Mouse (Mus musculus): ENCODE results near the gene Elmod3. TPM values are rescaled to one million over a fixed set of nuclear protein-coding genes. Genes with fewer than 3 reads are reported as not detected.
A peak's percentile ranks its signal among the peaks of the same experiment; 100 is the strongest.

The Elmod3 gene
- polyA plus RNA-seq, 1 experiment from 2014 or later = 16.5 TPM

DNA sequence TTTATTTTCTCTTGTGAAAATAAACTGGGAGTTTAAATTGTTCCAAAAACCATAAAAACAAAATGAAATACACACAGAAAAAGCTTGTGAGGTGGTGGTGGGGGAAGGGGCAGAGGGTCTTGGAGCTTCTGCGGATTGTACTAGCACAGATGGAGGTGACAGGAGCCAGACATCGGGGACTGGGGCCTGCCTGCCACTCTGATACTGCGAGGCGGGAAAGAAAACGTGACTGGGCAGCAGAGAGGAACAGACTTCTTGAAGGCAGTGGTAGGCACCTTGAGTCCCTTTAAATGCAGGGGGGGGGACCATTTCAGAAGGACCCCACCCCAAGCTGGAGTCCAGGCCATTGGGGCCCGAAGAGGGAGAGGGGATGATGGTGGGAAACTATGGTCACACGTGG is 28.2 kb upstream of the Elmod3 start:
- Histone ChIP-seq H3K9me3 (no peaks in the 10 kb centered on the region), H3K27me3 (replicated peaks) (no peaks in the 10 kb centered on the region), H3K4me2 (no peak overlapping the region), H3K27ac (no peak overlapping the region), H3K36me3 (replicated peaks) (no peaks in the 10 kb centered on the region), H3K9ac (no peak overlapping the region), H3K4me3 (no peak overlapping the region), H3K4me1 (no peaks in the 10 kb centered on the region)
- WGBS = 88% methylated on average over 7 of the region's 7 CpGs
- ATAC-seq (replicated peaks) = no peak

DNA sequence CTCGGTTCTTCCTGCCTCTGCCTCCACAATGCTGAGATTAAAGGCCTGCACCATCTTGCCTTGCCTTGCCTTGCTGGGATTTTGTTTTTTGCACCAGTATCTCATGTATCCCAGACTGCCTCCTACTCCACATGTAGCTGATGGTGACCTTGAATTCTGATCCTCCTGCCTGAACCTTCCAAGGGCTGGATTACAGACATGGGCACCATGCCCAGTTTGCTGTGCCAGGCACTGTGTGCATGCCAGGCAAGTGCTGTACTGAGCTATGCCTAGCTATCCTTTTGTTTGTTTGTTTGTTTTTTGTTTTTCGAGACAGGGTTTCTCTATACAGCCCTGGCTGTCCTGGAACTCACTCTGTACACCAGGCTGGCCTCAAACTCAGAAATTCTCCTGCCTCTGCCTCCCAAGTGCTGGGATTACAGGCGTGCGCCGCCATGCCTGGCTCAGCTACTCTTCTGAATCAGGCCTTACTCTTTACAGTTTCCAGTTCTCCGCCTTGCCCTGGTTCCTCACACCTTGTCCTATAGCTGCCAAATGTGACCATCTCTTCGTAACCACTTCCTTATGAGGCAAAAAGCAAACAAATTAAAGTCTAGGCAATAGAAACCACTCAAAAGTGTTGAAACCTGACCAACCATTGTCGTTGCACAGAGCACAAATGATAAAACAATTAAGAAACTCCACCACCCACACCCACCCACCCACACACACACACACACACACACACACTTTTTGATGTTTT is 25.6 kb upstream of the Elmod3 start:
- Histone ChIP-seq H3K9me3 (no peaks in the 10 kb centered on the region), H3K4me3 (no peak overlapping the region), H3K36me3 (replicated peaks) (no peaks in the 10 kb centered on the region), H3K27ac (no peak overlapping the region), H3K27me3 (replicated peaks) (no peaks in the 10 kb centered on the region), H3K4me2 (no peak overlapping the region), H3K9ac (no peak overlapping the region), H3K4me1 (no peaks in the 10 kb centered on the region)
- no peak for ATAC-seq (replicated peaks)
- WGBS = 85% methylated on average over 8 of the region's 8 CpGs

DNA sequence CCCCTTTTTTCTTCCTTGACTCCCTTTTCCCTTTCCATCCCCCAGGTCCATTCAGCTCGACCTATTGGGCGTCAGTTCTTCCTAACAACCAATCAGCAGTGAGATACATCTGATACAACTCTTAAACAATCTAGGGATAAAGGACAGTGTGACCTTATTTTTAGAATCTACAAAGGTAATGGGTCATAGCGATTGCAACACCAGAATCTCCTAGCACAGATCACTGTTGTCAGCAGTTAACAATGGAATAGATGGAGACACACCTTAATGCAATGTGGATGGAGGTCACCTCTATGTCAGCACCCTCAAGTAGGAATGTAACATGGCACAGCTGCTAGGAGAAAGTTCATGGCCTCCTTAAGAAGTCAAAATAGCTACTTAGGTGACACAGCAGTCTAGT is 24.7 kb upstream of the Elmod3 start:
- 45% methylated on average over 3 of the region's 3 CpGs for WGBS
- H3K4me1 ChIP-seq = no peaks in the 10 kb centered on the region
- H3K4me3 ChIP-seq = no peak overlapping the region
- H3K9ac ChIP-seq = no peak overlapping the region
- no peak for ATAC-seq (replicated peaks)
- no peak overlapping the region for H3K27ac ChIP-seq
- no peaks in the 10 kb centered on the region for H3K9me3 ChIP-seq
- no peak overlapping the region for H3K4me2 ChIP-seq
- no peaks in the 10 kb centered on the region for H3K36me3 ChIP-seq (replicated peaks)
- H3K27me3 ChIP-seq (replicated peaks) = no peaks in the 10 kb centered on the region

DNA sequence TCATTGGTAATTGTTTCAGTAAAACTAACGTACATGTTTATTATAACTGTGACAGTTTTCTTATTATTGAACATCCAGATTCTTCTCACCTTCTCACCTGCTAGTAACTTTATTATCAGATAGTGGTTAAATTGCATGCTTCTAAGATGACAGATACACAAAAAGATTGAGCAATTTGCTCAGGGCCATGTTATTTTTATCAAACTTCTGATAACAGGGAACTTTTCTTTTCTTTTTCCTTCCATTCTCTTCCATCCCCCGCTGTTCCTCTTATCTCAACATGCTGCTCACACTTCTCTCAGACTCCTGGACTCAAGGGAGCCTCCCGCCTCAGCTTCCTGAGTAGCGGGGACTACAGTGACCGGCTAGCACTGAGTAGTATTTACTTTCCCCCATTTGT is 22.7 kb upstream of the Elmod3 start:
- H3K27ac ChIP-seq = no peak overlapping the region
- no peaks in the 10 kb centered on the region for H3K36me3 ChIP-seq (replicated peaks)
- no peak for ATAC-seq (replicated peaks)
- WGBS = 86% methylated on average over 5 of the region's 5 CpGs
- no peak overlapping the region for H3K9ac ChIP-seq
- no peaks in the 10 kb centered on the region for H3K27me3 ChIP-seq (replicated peaks)
- no peaks in the 10 kb centered on the region for H3K9me3 ChIP-seq
- H3K4me2 ChIP-seq = no peak overlapping the region
- no peak overlapping the region for H3K4me3 ChIP-seq
- H3K4me1 ChIP-seq = peaks cover 9% of the 10 kb centered on the region

DNA sequence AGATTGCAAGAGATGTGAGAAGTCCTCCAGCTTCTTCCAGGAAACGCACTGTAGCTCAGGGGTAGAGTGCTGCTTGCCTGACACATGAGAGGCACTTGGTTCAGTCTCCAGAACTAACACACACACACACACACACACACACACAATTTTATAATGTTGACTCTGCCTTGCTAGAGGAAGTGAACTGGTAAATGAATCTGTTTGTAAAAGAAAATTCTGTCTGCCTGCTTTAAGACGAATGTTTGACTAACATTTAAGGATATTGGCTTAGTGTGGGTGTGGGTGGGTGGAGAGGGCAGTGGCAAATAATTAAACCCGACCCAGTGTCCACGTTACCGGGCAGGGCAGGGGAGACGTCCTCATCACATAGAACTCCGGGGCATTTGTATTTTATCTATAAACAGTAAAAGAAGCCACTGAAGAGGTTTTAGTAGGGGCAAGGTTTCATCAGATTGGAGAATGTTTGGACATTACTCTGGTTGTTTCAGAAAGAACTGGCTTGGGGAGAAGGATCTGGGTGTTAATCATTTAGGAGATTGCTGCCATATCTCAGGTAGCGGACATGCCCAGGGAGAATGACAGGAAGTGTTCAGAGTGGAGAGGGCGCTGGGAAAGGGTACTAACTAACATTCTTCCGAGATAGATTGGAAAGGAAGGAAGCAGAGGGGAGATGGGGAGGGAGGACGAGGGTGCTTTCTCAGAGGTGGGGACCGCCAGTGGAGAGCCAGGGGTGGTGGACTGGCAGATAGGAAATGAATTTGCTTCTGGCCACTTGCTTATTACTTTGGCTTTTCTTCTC is 21.7 kb upstream of the Elmod3 start:
- H3K27ac ChIP-seq = no peak overlapping the region
- peaks cover 19% of the 10 kb centered on the region for H3K4me1 ChIP-seq
- H3K9ac ChIP-seq = no peak overlapping the region
- no peak for ATAC-seq (replicated peaks)
- 72% methylated on average over 12 of the region's 12 CpGs for WGBS
- H3K4me3 ChIP-seq = no peak overlapping the region
- no peaks in the 10 kb centered on the region for H3K9me3 ChIP-seq
- no peak overlapping the region for H3K4me2 ChIP-seq
- H3K27me3 ChIP-seq (replicated peaks) = no peaks in the 10 kb centered on the region
- no peaks in the 10 kb centered on the region for H3K36me3 ChIP-seq (replicated peaks)

DNA sequence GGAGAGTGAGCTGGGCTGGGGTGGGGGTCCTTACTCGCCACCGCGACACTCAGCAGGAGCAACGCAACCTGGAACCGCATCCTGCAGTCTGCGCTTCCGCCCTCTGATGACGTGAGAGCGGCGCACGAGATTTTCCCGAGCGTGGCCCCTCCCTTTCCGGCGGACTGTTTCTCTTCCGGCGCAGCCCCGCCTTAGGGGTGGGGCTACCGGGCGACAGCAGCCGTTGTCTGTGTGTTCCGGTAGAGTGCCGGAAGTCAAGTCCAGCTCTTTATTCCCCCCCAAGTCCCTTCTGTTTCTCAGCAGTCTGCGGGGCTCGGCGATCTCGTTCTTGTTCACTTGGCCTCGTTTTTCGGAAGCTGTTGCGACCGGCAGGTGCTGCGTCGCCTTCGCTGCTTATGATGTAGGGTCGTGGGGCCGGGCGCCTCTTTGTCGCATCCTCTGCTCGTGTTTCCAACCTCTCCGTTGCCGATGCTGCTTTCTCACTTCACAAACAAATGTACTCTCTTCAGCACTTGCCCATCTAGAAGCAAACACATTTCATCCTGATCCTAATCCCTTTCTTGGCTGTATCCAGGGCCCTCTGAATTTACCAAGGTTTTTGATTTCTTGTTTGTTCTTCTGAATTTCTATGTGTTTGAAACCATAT is 18.6 kb upstream of the Elmod3 start, which contains the start of gene Tgoln1:
TSS of gene Tgoln1 (minus strand) at position 358 of the 646 bp plus-strand sequence.
- H3K36me3 ChIP-seq (replicated peaks) = 0 out of 2 replicates have a peak, but pooled peaks cover 8% of the 10 kb centered on the region
- peak within 1 kb of the TSS; percentile 73 for H3K4me3 ChIP-seq
- no peaks in the 10 kb centered on the region for H3K9me3 ChIP-seq
- WGBS = under 1% methylated on average over 41 of the region's 41 CpGs
- H3K27me3 ChIP-seq (replicated peaks) = no peaks in the 10 kb centered on the region
- peak within 1 kb of the TSS; percentile 97 for H3K4me2 ChIP-seq
- ATAC-seq (replicated peaks) = peak; percentile 98
- peak within 1 kb of the TSS; percentile 79 for H3K9ac ChIP-seq
- peaks cover 37% of the 10 kb centered on the region for H3K4me1 ChIP-seq
- H3K27ac ChIP-seq = peak within 1 kb of the TSS; percentile 93

DNA sequence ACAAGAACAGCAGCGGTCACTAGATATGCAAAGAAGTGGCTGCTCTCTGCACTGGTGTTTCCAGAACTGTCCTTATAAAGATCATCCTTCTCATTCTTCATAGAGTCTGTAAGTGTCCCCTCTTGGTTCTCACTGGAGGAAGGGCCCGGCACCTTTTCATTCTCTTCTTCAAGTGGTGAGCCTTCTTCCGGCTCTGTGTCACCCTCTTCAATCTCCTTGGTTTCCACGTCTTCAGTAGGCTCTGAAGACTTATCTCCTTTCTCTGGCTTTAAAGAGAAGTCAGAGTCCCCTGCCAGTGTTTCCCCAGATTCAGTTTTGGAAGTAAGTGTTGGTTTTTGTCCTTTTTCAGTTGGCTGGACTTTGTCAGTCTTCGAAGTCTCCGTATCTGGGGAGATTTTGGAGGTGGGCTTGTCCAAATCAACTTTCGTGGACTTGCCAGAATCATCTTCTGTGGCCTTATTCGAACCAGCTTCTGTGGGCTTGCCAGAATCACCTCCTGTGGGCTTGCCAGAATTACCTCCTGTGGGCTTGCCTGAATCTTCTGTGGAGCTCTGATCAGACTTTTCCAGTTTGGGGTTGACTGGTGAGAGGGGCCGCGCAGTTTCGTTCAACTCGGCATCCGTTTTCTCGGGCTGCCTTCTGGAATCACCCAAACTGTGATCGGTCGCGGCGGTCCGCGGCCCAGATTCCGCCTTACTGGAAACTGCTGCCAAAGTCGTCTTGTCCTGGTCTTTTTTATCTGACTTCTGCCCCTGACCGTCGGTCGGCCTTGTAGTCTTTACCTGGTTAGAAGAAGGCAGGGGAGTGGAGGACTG is 17.6 kb upstream of the Elmod3 start:
- no peaks in the 10 kb centered on the region for H3K9me3 ChIP-seq
- H3K9ac ChIP-seq = peak overlapping the region; percentile 79
- peaks cover 8% of the 10 kb centered on the region; the same call in 1 of the 2 replicates for H3K36me3 ChIP-seq (replicated peaks)
- no peaks in the 10 kb centered on the region for H3K27me3 ChIP-seq (replicated peaks)
- peak; percentile 35; the same call in 1 of the 2 replicates for ATAC-seq (replicated peaks)
- WGBS = 31% methylated on average over 25 of the region's 25 CpGs
- H3K4me2 ChIP-seq = peak overlapping the region; percentile 97
- peaks cover 37% of the 10 kb centered on the region for H3K4me1 ChIP-seq
- H3K4me3 ChIP-seq = peak overlapping the region; percentile 73
- peak overlapping the region; percentile 93 for H3K27ac ChIP-seq

DNA sequence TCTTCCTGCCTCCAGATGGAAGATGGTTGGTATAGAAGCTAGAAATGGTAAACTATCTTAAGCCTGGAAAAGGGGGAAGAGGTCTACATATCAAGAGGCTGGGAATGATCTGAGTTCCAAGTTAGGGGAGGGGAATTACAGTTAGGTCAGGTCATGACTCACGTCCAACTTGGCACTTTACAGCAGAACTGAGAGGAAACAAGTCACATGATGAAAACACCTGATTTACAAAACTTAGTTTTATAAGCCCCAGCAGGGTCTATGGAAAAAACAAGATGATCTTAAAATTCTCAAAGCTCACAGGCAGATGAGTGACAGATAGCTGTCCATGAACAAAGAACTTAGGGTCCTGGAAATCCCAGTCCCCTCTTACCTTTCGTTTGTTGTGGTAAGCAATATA is 16.9 kb upstream of the Elmod3 start:
- H3K4me1 ChIP-seq = peaks cover 37% of the 10 kb centered on the region
- ATAC-seq (replicated peaks) = no peak
- no peak overlapping the region for H3K27ac ChIP-seq
- H3K36me3 ChIP-seq (replicated peaks) = peaks cover 11% of the 10 kb centered on the region; the same call in 1 of the 2 replicates
- 79% methylated on average over 2 of the region's 2 CpGs for WGBS
- H3K4me2 ChIP-seq = peak overlapping the region; percentile 97
- H3K4me3 ChIP-seq = peak overlapping the region; percentile 73
- no peaks in the 10 kb centered on the region for H3K9me3 ChIP-seq
- H3K9ac ChIP-seq = peak overlapping the region; percentile 79; the same call in 1 of the 2 replicates
- H3K27me3 ChIP-seq (replicated peaks) = no peaks in the 10 kb centered on the region

DNA sequence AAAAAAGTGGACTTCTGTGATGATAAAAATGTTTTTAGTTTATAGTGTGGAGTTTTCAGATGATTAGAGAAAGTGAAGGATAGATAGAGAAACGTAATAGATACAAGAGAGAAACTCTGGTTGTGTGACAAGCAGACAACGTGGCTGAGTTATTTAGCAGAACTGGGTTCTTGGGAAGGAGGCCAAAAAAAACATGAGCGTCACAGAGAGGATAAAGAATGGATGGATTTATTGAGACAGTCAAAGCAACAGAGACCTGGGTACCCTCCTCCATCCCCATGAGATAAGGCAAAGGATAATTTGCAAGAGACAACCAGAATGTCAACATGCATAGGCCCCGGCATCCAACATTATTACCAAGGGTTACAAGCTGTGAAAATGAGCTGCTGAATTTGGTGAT is 12.0 kb upstream of the Elmod3 start:
- Histone ChIP-seq H3K4me2 (no peak overlapping the region), H3K9ac (no peak overlapping the region), H3K4me1 (peaks cover 22% of the 10 kb centered on the region), H3K27ac (no peak overlapping the region), H3K36me3 (replicated peaks) (peaks cover 30% of the 10 kb centered on the region), H3K4me3 (no peak overlapping the region), H3K27me3 (replicated peaks) (no peaks in the 10 kb centered on the region), H3K9me3 (no peaks in the 10 kb centered on the region)
- 88% methylated on average over 4 of the region's 4 CpGs for WGBS
- ATAC-seq (replicated peaks) = no peak

DNA sequence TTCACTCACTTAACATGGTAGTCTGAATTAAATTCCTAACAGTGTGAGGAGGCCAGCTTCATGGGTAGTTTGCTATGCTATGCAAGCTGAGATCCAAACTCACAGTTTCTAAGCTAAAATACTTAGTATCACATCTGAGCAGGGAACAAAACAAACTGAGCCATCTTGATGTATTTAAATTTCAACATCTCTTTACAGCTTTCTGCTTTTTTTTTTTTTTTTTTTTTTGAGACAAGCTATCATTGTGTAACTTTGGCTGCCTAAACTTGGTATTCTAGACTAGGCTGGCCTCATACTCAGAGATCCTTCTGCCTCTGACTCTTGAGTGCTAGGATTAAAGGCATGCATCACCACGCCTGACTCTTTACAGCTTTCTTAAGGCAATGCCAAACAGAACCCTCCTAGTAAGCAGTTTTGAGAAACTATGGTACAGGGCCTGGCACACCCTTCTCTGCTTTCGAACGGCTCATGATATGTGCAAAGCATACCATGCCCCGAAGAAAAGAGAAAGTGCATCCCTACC is 10.5 kb upstream of the Elmod3 start:
- Histone ChIP-seq H3K36me3 (replicated peaks) (peaks cover 28% of the 10 kb centered on the region), H3K4me1 (peaks cover 6% of the 10 kb centered on the region), H3K4me3 (no peak overlapping the region), H3K9ac (no peak overlapping the region), H3K27me3 (replicated peaks) (no peaks in the 10 kb centered on the region), H3K27ac (no peak overlapping the region), H3K4me2 (no peak overlapping the region), H3K9me3 (no peaks in the 10 kb centered on the region)
- WGBS = 92% methylated on average over 4 of the region's 4 CpGs
- ATAC-seq (replicated peaks) = no peak

DNA sequence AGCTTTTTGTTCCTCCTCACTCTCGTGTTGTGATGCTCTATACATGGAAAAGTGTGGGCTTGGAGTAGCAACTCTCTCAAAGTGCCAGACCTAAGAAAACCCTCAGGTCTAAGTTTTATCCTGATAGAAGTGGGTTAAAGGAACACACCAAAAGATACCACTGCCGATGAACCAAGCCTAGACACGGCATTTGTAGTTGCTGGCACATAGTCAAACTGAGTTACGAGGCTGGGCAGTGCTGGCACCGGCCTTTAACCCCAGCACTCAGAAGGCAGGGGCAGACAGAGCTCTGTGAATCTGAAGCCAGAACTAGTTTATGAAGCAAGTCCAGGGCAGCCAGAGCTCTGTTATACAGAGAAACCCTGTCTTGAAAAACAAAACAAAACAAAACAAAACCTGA is 9.5 kb upstream of the Elmod3 start:
- H3K4me3 ChIP-seq = no peak overlapping the region
- ATAC-seq (replicated peaks) = no peak

More for the DNA sequence above, 9.5 kb upstream of the Elmod3 start:
- Histone ChIP-seq H3K9me3 (no peaks in the 10 kb centered on the region), H3K27ac (no peak overlapping the region), H3K4me1 (no peaks in the 10 kb centered on the region), H3K27me3 (replicated peaks) (no peaks in the 10 kb centered on the region), H3K9ac (no peak overlapping the region), H3K36me3 (replicated peaks) (peaks cover 21% of the 10 kb centered on the region), H3K4me2 (no peak overlapping the region)
- 88% methylated on average over 5 of the region's 5 CpGs for WGBS
